Mouse (Mus musculus) heart, embryonic 11.5 days (tissue): ENCODE results near the gene Mmgt2. TPM values are rescaled to one million over a fixed set of nuclear protein-coding genes. Genes with fewer than 3 reads are reported as not detected.

Experiments used
- ATAC-seq: fragments of 200-750 bp; cut with Nextera tagmentation; replicated peaks from 2 replicates; pipeline ENCODE4 v1.8.0; 2017; ENCODE audit warnings: moderate library complexity; ENCODE audit not compliant: insufficient number of reproducible peaks, low FRiP score, low TSS enrichment
- H3K27ac ChIP-seq: fragments of 300-500 bp; sonication (generic); 2 replicates; pipeline ENCODE4 v1.5.1; 2014; ENCODE audit warnings: mild to moderate bottlenecking, low read depth, low read length
- H3K27me3 ChIP-seq: fragments of 300-500 bp; sonication (generic); 2 replicates; pipeline ENCODE4 v1.6.1; 2014; ENCODE audit warnings: mild to moderate bottlenecking, low read length, mixed read lengths; ENCODE audit not compliant: control insufficient read depth, insufficient read depth
- H3K36me3 ChIP-seq: fragments of 300-500 bp; sonication (generic); 2 replicates; pipeline ENCODE4 v1.6.1; 2014; ENCODE audit warnings: mild to moderate bottlenecking, low read length, moderate library complexity, mixed read lengths; ENCODE audit not compliant: control insufficient read depth, insufficient read depth
- H3K4me1 ChIP-seq: fragments of 300-500 bp; sonication (generic); 2 replicates; pipeline ENCODE4 v1.6.1; 2014; ENCODE audit warnings: low read length; ENCODE audit not compliant: control insufficient read depth, insufficient read depth
- H3K4me2 ChIP-seq: fragments of 300-500 bp; sonication (generic); 2 replicates; pipeline ENCODE4 v1.6.1; 2014; ENCODE audit warnings: mild to moderate bottlenecking, moderate library complexity
- H3K4me3 ChIP-seq: fragments of 300-500 bp; sonication (generic); 2 replicates; pipeline ENCODE4 v1.5.1; 2014; ENCODE audit warnings: low read depth, low read length
- H3K9ac ChIP-seq: fragments of 300-500 bp; sonication (generic); 2 replicates; pipeline ENCODE4 v1.6.1; 2014; ENCODE audit warnings: mild to moderate bottlenecking, low read depth, low read length, moderate library complexity
- H3K9me3 ChIP-seq: fragments of 300-500 bp; sonication (generic); replicated peaks from 2 replicates; pipeline ENCODE4 v1.6.1; 2016; ENCODE audit warnings: low read length; ENCODE audit not compliant: control insufficient read depth
- WGBS: fragments of 180-500 bp; shearing (Covaris S2); extraction: QIAGEN DNeasy Blood & Tissue Kit; methylation state at CpG from one replicate; pipeline ENCODE4 v1.1.7; 2014; ENCODE audit not compliant: insufficient replicate concordance; 5-methylcytosine and 5-hydroxymethylcytosine counted together
- polyA plus RNA-seq: library from polyadenylated mRNA; unstranded; fragments of >200 nt; fragmentation: Nextera tagmentation; extraction: Ambion mirVana; gene quantifications from 2 replicates; pipeline ENCODE4 v1.2.1, GENCODE M21; 2014

Gene Mmgt2
- polyA plus RNA-seq, 1 experiment from 2014 or later: 45.0 TPM

- Histone ChIP-seq H3K9me3 (no peaks in the 10 kb centered on the region), H3K27ac (no peak overlapping the region), H3K36me3 (peaks cover 3% of the 10 kb centered on the region; the same call in 1 of the 2 replicates), H3K27me3 (no peaks in the 10 kb centered on the region), H3K4me3 (no peak overlapping the region), H3K9ac (no peak overlapping the region), H3K4me1 (peaks cover 2% of the 10 kb centered on the region; the same call in 1 of the 2 replicates), H3K4me2 (no peak overlapping the region)
- 88% methylated on average over 5 of the region's 5 CpGs for WGBS
- ATAC-seq: no peak
These were observed 20.5 kb downstream of the Mmgt2 start for GRCm38 (mm10) chr11:62668986-62669385.

DNA sequence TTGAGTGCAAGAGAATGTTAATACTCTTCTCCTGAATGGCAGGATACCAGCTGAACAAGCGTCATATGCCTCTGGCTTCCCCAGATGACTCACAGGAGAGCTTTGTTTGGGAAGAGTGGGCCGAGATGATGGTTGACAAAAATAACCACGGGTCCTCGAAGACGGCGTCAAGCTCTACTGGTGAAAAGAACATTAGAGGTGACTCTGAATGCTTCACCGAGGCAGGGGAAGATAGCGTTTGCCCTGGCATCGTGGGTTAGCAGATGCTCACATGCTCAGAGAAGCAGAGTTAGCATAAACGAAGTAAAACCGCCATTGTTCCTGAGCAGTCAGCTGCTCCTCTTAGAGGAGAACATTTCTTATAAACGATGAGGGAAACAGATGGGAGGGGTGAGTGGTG lies 21.0 kb downstream of the Mmgt2 start:
- no peak for ATAC-seq
- Histone ChIP-seq H3K27ac (no peak overlapping the region), H3K4me2 (no peak overlapping the region; the same call in 1 of the 2 replicates)

DNA sequence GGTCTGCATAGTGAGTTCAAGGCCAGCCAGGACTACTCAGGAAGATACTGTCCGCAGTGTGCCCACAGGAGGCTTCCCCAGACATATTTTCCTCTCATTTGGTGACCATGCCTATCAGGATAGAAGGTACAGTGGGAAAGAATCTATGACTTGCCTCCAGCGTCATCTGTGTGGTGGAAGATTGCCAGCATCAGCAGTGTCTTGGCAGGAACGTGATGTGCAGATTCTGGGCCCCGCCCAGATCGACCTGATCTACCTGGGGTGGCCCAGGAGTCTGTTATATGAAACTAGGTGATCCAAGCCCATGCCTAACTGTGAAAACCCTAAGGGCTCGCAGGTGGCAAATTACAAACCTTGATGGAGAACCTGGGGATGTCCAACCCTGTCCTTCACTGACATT lies 21.5 kb downstream of the Mmgt2 start:
- H3K27me3 ChIP-seq: no peaks in the 10 kb centered on the region
- no peaks in the 10 kb centered on the region for H3K9me3 ChIP-seq
- 73% methylated on average over 6 of the region's 6 CpGs for whole genome bisulfite sequencing
- no peak overlapping the region for H3K4me3 ChIP-seq
- H3K4me1 ChIP-seq: peaks cover 2% of the 10 kb centered on the region; the same call in 1 of the 2 replicates
- ATAC-seq: no peak
- H3K4me2 ChIP-seq: no peak overlapping the region
- H3K27ac ChIP-seq: no peak overlapping the region
- no peak overlapping the region for H3K9ac ChIP-seq
- H3K36me3 ChIP-seq: no peaks in the 10 kb centered on the region

More for the DNA sequence above, 21.0 kb downstream of the Mmgt2 start:
- Histone ChIP-seq H3K9me3 (no peaks in the 10 kb centered on the region), H3K4me1 (peaks cover 2% of the 10 kb centered on the region; the same call in 1 of the 2 replicates), H3K36me3 (peaks cover 3% of the 10 kb centered on the region; the same call in 1 of the 2 replicates), H3K4me3 (no peak overlapping the region), H3K27me3 (no peaks in the 10 kb centered on the region), H3K9ac (no peak overlapping the region)
- 40% methylated on average over 12 of the region's 12 CpGs for WGBS

DNA sequence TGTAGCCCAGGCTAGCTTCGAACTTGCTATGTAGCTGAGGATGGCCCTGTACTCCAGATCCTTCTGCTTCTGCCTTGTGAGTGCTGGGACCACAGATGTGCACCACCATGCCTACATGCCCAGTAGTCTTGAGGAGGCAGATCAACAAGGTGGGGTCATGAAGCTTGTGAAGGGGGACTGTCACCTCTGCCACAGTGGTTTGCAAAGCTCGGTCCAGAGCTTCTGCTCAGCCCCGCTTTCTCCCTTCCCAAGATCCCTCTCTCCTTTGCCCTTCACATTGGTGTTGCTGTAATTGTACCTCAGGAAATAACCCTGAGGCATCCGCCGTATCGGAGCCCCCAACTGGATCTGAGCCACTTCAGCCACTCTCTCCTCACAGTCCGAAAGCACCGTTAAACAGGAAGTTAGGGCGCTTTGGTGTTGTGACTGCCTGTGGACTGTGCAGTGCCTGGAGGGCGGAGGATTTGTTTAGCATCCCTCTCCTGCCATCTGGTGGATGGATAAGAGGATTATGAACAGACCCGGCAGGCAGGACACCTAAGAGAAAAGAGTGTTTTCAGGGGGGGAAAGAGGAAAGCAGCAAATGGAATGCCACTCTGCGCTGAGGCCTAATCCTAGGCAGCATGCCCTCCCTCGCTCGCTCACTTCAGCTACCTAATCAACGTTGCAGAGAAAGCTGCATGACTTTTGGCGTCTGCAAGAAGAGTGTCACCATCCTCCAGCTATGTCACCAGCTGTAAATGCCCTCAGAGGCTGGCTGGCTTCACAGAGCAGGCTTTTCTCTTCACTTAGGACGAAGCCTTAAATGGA lies 27.2 kb downstream of the Mmgt2 start:
- 18% methylated on average over 17 of the region's 17 CpGs for WGBS
- no peaks in the 10 kb centered on the region for H3K27me3 ChIP-seq

DNA sequence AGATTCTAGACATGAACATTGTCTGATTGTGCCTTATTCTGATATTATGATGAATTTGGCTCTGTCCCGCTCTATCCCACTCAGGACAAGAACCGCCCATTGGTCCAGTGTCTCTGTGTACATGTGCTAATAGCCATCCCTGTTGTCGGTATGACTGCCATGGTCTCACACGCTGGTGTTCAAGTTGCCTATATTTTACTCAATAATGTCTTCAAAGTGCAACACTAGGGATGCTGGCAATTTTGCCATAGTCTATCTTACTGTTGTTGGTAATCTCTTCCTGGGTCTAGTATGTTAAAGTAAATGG lies 27.8 kb downstream of the Mmgt2 start:
- no peak for ATAC-seq
- H3K9ac ChIP-seq: no peak overlapping the region
- WGBS: 87% methylated on average over 4 of the region's 4 CpGs

More for the DNA sequence above, 27.2 kb downstream of the Mmgt2 start:
- peak; percentile 77 for ATAC-seq
- H3K9me3 ChIP-seq: no peaks in the 10 kb centered on the region
- peaks cover 4% of the 10 kb centered on the region; the same call in 1 of the 2 replicates for H3K4me1 ChIP-seq
- H3K27ac ChIP-seq: no peak overlapping the region
- H3K36me3 ChIP-seq: no peaks in the 10 kb centered on the region
- peak overlapping the region; percentile 66 for H3K9ac ChIP-seq
- H3K4me3 ChIP-seq: peak overlapping the region; percentile 20; the same call in 1 of the 2 replicates
- H3K4me2 ChIP-seq: peak overlapping the region; percentile 65

GRCm38 (mm10) chr11:62678778-62679354 lies 30.4 kb downstream of the Mmgt2 start:
- WGBS: 83% methylated on average over 7 of the region's 7 CpGs
- H3K9ac ChIP-seq: no peak overlapping the region
- ATAC-seq: no peak
- H3K36me3 ChIP-seq: no peaks in the 10 kb centered on the region
- H3K4me2 ChIP-seq: no peak overlapping the region
- no peaks in the 10 kb centered on the region for H3K27me3 ChIP-seq
- no peak overlapping the region for H3K27ac ChIP-seq
- peaks cover 4% of the 10 kb centered on the region; the same call in 1 of the 2 replicates for H3K4me1 ChIP-seq
- H3K9me3 ChIP-seq: no peaks in the 10 kb centered on the region
- no peak overlapping the region for H3K4me3 ChIP-seq

More for the DNA sequence above, 27.8 kb downstream of the Mmgt2 start:
- H3K36me3 ChIP-seq: no peaks in the 10 kb centered on the region
- no peak overlapping the region for H3K4me3 ChIP-seq
- H3K4me2 ChIP-seq: no peak overlapping the region
- no peaks in the 10 kb centered on the region for H3K27me3 ChIP-seq
- H3K4me1 ChIP-seq: peaks cover 4% of the 10 kb centered on the region; the same call in 1 of the 2 replicates
- H3K27ac ChIP-seq: no peak overlapping the region
- H3K9me3 ChIP-seq: no peaks in the 10 kb centered on the region

DNA sequence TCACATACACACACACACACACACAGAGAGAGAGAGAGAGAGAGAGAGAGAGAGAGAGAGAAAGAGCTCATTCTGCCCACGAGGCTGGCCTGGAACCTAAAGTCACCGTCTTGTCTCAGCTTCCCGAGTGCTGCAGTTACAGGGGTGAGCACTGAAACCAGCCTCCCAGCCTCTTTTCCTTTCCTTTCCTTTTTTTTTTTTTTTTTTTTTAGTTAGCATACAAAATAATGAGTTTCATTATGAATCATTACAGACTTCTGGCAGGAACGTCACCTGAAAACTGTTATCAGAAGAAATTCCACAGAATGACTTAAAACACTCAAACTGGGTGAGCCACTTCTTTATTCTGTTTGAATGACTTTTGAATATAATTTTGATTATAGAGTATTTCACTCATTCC lies 31.5 kb downstream of the Mmgt2 start:
- no peak overlapping the region for H3K4me3 ChIP-seq
- no peaks in the 10 kb centered on the region for H3K9me3 ChIP-seq
- H3K4me1 ChIP-seq: peaks cover 4% of the 10 kb centered on the region; the same call in 1 of the 2 replicates
- 71% methylated on average over 4 of the region's 4 CpGs for WGBS
- H3K36me3 ChIP-seq: no peaks in the 10 kb centered on the region
- no peaks in the 10 kb centered on the region for H3K27me3 ChIP-seq
- H3K4me2 ChIP-seq: no peak overlapping the region
- H3K9ac ChIP-seq: no peak overlapping the region
- ATAC-seq: no peak
- H3K27ac ChIP-seq: no peak overlapping the region

- H3K9ac ChIP-seq: no peak overlapping the region
- H3K27me3 ChIP-seq: no peaks in the 10 kb centered on the region
- no peak overlapping the region for H3K4me2 ChIP-seq
- H3K4me1 ChIP-seq: no peaks in the 10 kb centered on the region
- 84% methylated on average over 3 of the region's 3 CpGs for WGBS
- no peak for ATAC-seq
- H3K36me3 ChIP-seq: no peaks in the 10 kb centered on the region
- no peaks in the 10 kb centered on the region for H3K9me3 ChIP-seq
- no peak overlapping the region for H3K4me3 ChIP-seq
- no peak overlapping the region for H3K27ac ChIP-seq
These were observed 43.1 kb downstream of the Mmgt2 start for GRCm38 (mm10) chr11:62691592-62691991.
